Mouse (Mus musculus): Measurements from ENCODE around the gene Sfxn4.
A peak's percentile ranks its signal among the peaks of the same experiment; 100 is the strongest.

- TF ChIP-seq CTCF (IDR thresholded peaks at IDR 0.05; ENCODE audit: extremely low read depth, insufficient read depth, low read length) (no peak), POLR2A (IDR thresholded peaks at IDR 0.05; ENCODE audit: extremely low read depth, insufficient read depth, low read length) (peak; percentile 94)
Measured at GRCm38 (mm10) chr19:60790551-60791161, 70.6 kb downstream of the Sfxn4 start, which contains the start of gene Eif3a.

Measured in cortical plate, adult 2 months (tissue).